Mouse (Mus musculus) lung, embryonic 15.5 days (tissue): ENCODE results near the gene Clec14a. TPM values are rescaled to one million over a fixed set of nuclear protein-coding genes. Genes with fewer than 3 reads are reported as not detected.
"Not testable (repeated sequence)": the region's sequence is repeated elsewhere in the genome, so short reads cannot be mapped to it uniquely, and the experiment has no call there.

Experiments used
- ATAC-seq: fragments of 200-750 bp; cut with Nextera tagmentation; 2 replicates; pipeline ENCODE4 v1.8.0; 2017; ENCODE audit warnings: moderate number of reproducible peaks, borderline replicate concordance; ENCODE audit not compliant: low FRiP score, low TSS enrichment; ENCODE audit errors: extremely low read depth
- H3K27ac ChIP-seq: fragments of 300-500 bp; sonication (generic); 2 replicates; pipeline ENCODE4 v1.5.1; 2015; ENCODE audit warnings: moderate library complexity, mild to moderate bottlenecking, inconsistent platforms
- H3K27me3 ChIP-seq: fragments of 300-500 bp; sonication (generic); 2 replicates; pipeline ENCODE4 v1.6.1; 2015; ENCODE audit warnings: inconsistent platforms
- H3K36me3 ChIP-seq: fragments of 300-500 bp; sonication (generic); 2 replicates; pipeline ENCODE4 v1.6.1; 2015; ENCODE audit warnings: inconsistent platforms
- H3K4me1 ChIP-seq: fragments of 300-500 bp; sonication (generic); 2 replicates; pipeline ENCODE4 v1.6.1; 2015; ENCODE audit warnings: inconsistent platforms
- H3K4me2 ChIP-seq: fragments of 300-500 bp; sonication (generic); 2 replicates; pipeline ENCODE4 v1.6.1; 2015; ENCODE audit warnings: inconsistent platforms, mild to moderate bottlenecking, moderate library complexity
- H3K4me3 ChIP-seq: fragments of 300-500 bp; sonication (generic); 2 replicates; pipeline ENCODE4 v1.5.1; 2015; ENCODE audit warnings: mild to moderate bottlenecking, inconsistent platforms
- H3K9ac ChIP-seq: fragments of 300-500 bp; sonication (generic); 2 replicates; pipeline ENCODE4 v1.6.1; 2015; ENCODE audit warnings: inconsistent platforms
- H3K9me3 ChIP-seq: fragments of 300-500 bp; sonication (generic); 2 replicates; pipeline ENCODE4 v1.6.1; 2016; ENCODE audit warnings: inconsistent platforms
- WGBS: fragments of 180-500 bp; shearing (Covaris S2); methylation state at CpG from one replicate; pipeline ENCODE4 v1.1.7; 2015; 5-methylcytosine and 5-hydroxymethylcytosine counted together
- polyA plus RNA-seq: library from polyadenylated mRNA; unstranded; fragments of >200 nt; fragmentation: Nextera tagmentation; extraction: Ambion mirVana; gene quantifications from 2 replicates; pipeline ENCODE4 v1.2.1, GENCODE M21; 2015

The Clec14a gene
- 34.0 and 38.6 TPM in 2 replicates for polyA plus RNA-seq

GRCm38 (mm10) chr12:58268563-58269501 lies at the start of gene Clec14a:
TSS of gene Clec14a (minus strand) at chr12:58269290.
- 4% methylated on average over 32 of the region's 32 CpGs for WGBS
- peak; percentile 94 for ATAC-seq
- Histone ChIP-seq H3K9me3 (no peaks in the 10 kb centered on the region), H3K27ac (peak within 1 kb of the TSS; percentile 93), H3K36me3 (no peaks in the 10 kb centered on the region), H3K9ac (peak within 1 kb of the TSS; percentile 51), H3K4me1 (peaks cover 8% of the 10 kb centered on the region), H3K4me3 (peak within 1 kb of the TSS; percentile 48), H3K4me2 (peak within 1 kb of the TSS; percentile 77), H3K27me3 (no peaks in the 10 kb centered on the region)

- Histone ChIP-seq H3K27me3 (no peaks in the 10 kb centered on the region), H3K9me3 (no peaks in the 10 kb centered on the region), H3K4me3 (no peak overlapping the region), H3K9ac (no peak overlapping the region), H3K4me2 (no peak overlapping the region), H3K27ac (no peak overlapping the region), H3K4me1 (no peaks in the 10 kb centered on the region), H3K36me3 (no peaks in the 10 kb centered on the region)
- no peak for ATAC-seq
- WGBS, result 64% methylated on average over 2 of the region's 2 CpGs
Observed at GRCm38 (mm10) chr12:58307835-58308234, 38.7 kb upstream of the Clec14a start.

GRCm38 (mm10) chr12:58306402-58306801 lies 37.3 kb upstream of the Clec14a start:
- not testable (repeated sequence) for H3K27ac ChIP-seq, H3K4me3 ChIP-seq, H3K9ac ChIP-seq, ATAC-seq, H3K27me3 ChIP-seq, H3K4me2 ChIP-seq, H3K9me3 ChIP-seq, H3K36me3 ChIP-seq, H3K4me1 ChIP-seq
- WGBS, result 60% methylated on average over 8 of the region's 8 CpGs

GRCm38 (mm10) chr12:58305567-58305966 lies 36.5 kb upstream of the Clec14a start:
- H3K4me3 ChIP-seq, result no peak overlapping the region
- H3K4me2 ChIP-seq, result no peak overlapping the region
- H3K4me1 ChIP-seq, result no peaks in the 10 kb centered on the region
- H3K27me3 ChIP-seq, result no peaks in the 10 kb centered on the region
- no peaks in the 10 kb centered on the region for H3K36me3 ChIP-seq
- WGBS, result 25% methylated on average over 2 of the region's 2 CpGs
- H3K27ac ChIP-seq, result no peak overlapping the region
- ATAC-seq, result no peak
- no peaks in the 10 kb centered on the region for H3K9me3 ChIP-seq
- H3K9ac ChIP-seq, result no peak overlapping the region

- H3K4me1 ChIP-seq, result no peaks in the 10 kb centered on the region
- H3K27ac ChIP-seq, result peak overlapping the region; percentile 32
- H3K9me3 ChIP-seq, result no peaks in the 10 kb centered on the region
- ATAC-seq, result no peak
- no peak overlapping the region for H3K4me2 ChIP-seq
- H3K4me3 ChIP-seq, result no peak overlapping the region
- H3K36me3 ChIP-seq, result no peaks in the 10 kb centered on the region
- no peak overlapping the region for H3K9ac ChIP-seq
- H3K27me3 ChIP-seq, result no peaks in the 10 kb centered on the region
- WGBS, result 45% methylated on average over 6 of the region's 6 CpGs
Observed at GRCm38 (mm10) chr12:58296980-58297379, 27.9 kb upstream of the Clec14a start.

GRCm38 (mm10) chr12:58285912-58286311 lies 16.8 kb upstream of the Clec14a start:
- H3K4me2 ChIP-seq, result no peak overlapping the region
- no peak overlapping the region for H3K27ac ChIP-seq
- H3K9me3 ChIP-seq, result no peaks in the 10 kb centered on the region
- WGBS, result 70% methylated on average over 3 of the region's 3 CpGs
- H3K27me3 ChIP-seq, result no peaks in the 10 kb centered on the region
- no peak overlapping the region for H3K4me3 ChIP-seq
- H3K4me1 ChIP-seq, result no peaks in the 10 kb centered on the region
- no peak for ATAC-seq
- no peaks in the 10 kb centered on the region for H3K36me3 ChIP-seq
- H3K9ac ChIP-seq, result no peak overlapping the region

- no peaks in the 10 kb centered on the region for H3K36me3 ChIP-seq
- H3K4me3 ChIP-seq, result no peak overlapping the region
- H3K27me3 ChIP-seq, result no peaks in the 10 kb centered on the region
- no peak overlapping the region for H3K4me2 ChIP-seq
- peaks cover 8% of the 10 kb centered on the region for H3K4me1 ChIP-seq
- no peak overlapping the region for H3K27ac ChIP-seq
- H3K9ac ChIP-seq, result no peak overlapping the region
- WGBS, result 60% methylated on average over 6 of the region's 6 CpGs
- ATAC-seq, result no peak
- no peaks in the 10 kb centered on the region for H3K9me3 ChIP-seq
Observed at GRCm38 (mm10) chr12:58270520-58270919, 1.4 kb upstream of the Clec14a start.

GRCm38 (mm10) chr12:58269505-58269904 lies 415 bp upstream of the Clec14a start:
- no peak overlapping the region for H3K4me3 ChIP-seq
- H3K27ac ChIP-seq, result peak overlapping the region; percentile 68
- WGBS, result 46% methylated on average over 4 of the region's 4 CpGs
- H3K9ac ChIP-seq, result no peak overlapping the region
- no peaks in the 10 kb centered on the region for H3K36me3 ChIP-seq
- H3K9me3 ChIP-seq, result no peaks in the 10 kb centered on the region
- no peak for ATAC-seq
- H3K27me3 ChIP-seq, result no peaks in the 10 kb centered on the region
- H3K4me1 ChIP-seq, result peaks cover 8% of the 10 kb centered on the region
- peak overlapping the region; percentile 77; the same call in 1 of the 2 replicates for H3K4me2 ChIP-seq

- 3% methylated on average over 15 of the region's 15 CpGs for WGBS
- ATAC-seq, result no peak
- no peaks in the 10 kb centered on the region for H3K9me3 ChIP-seq
Observed at GRCm38 (mm10) chr12:58268186-58268562, 916 bp downstream of the Clec14a start.

GRCm38 (mm10) chr12:58267779-58268178 lies 1.3 kb downstream of the Clec14a start:
- Histone ChIP-seq H3K4me2 (peak overlapping the region; percentile 77), H3K4me1 (peaks cover 8% of the 10 kb centered on the region), H3K36me3 (no peaks in the 10 kb centered on the region), H3K4me3 (peak overlapping the region; percentile 48), H3K27me3 (no peaks in the 10 kb centered on the region), H3K9me3 (no peaks in the 10 kb centered on the region), H3K9ac (peak overlapping the region; percentile 51), H3K27ac (peak overlapping the region; percentile 93)
- WGBS, result 28% methylated on average over 8 of the region's 8 CpGs
- ATAC-seq, result no peak

More at GRCm38 (mm10) chr12:58268186-58268562, 916 bp downstream of the Clec14a start:
- peak overlapping the region; percentile 93 for H3K27ac ChIP-seq
- peak overlapping the region; percentile 77 for H3K4me2 ChIP-seq
- H3K36me3 ChIP-seq, result no peaks in the 10 kb centered on the region
- H3K4me1 ChIP-seq, result peaks cover 8% of the 10 kb centered on the region
- peak overlapping the region; percentile 51 for H3K9ac ChIP-seq
- no peaks in the 10 kb centered on the region for H3K27me3 ChIP-seq
- H3K4me3 ChIP-seq, result peak overlapping the region; percentile 48

GRCm38 (mm10) chr12:58251901-58252300 lies 17.2 kb downstream of the Clec14a start:
- no peak overlapping the region for H3K4me2 ChIP-seq
- no peaks in the 10 kb centered on the region for H3K4me1 ChIP-seq
- H3K9me3 ChIP-seq, result no peaks in the 10 kb centered on the region
- no peak overlapping the region for H3K27ac ChIP-seq
- no peaks in the 10 kb centered on the region for H3K36me3 ChIP-seq
- no peak overlapping the region for H3K4me3 ChIP-seq
- no peak overlapping the region for H3K9ac ChIP-seq
- no peaks in the 10 kb centered on the region for H3K27me3 ChIP-seq
- 83% methylated on average over 1 of the region's 1 CpGs for WGBS
- no peak for ATAC-seq

- no peak overlapping the region for H3K27ac ChIP-seq
- H3K9me3 ChIP-seq, result no peaks in the 10 kb centered on the region
- no peaks in the 10 kb centered on the region for H3K4me1 ChIP-seq
- H3K36me3 ChIP-seq, result no peaks in the 10 kb centered on the region
- no peak overlapping the region for H3K9ac ChIP-seq
- no peak overlapping the region for H3K4me2 ChIP-seq
- no peak overlapping the region for H3K4me3 ChIP-seq
- H3K27me3 ChIP-seq, result no peaks in the 10 kb centered on the region
- no peak for ATAC-seq
- WGBS, result 86% methylated on average over 2 of the region's 2 CpGs
Observed at GRCm38 (mm10) chr12:58232489-58232888, 36.6 kb downstream of the Clec14a start.
